Mouse (Mus musculus) adrenal gland, adult 2 months (tissue): ENCODE measurements around the gene Patz1. TPM values are rescaled to one million over a fixed set of nuclear protein-coding genes. Genes with fewer than 3 reads are reported as not detected.

Experiments
- DNase-seq: peaks from one replicate; pipeline ENCODE4 v3.0.0; 2021
- long read RNA-seq: library from polyadenylated mRNA; stranded (forward); transcript quantifications from one replicate; pipeline ENCODE4 v2.0.0, GENCODE M21; 2021
- polyA plus RNA-seq: library from polyadenylated mRNA; depleted of rRNA; stranded (reverse); fragments of >200 nt; gene quantifications from 2 replicates; pipeline ENCODE4 v1.2.3, GENCODE M21; 2012; rRNA removed
- total RNA-seq, 2 experiments: library from RNA; stranded (reverse); gene quantifications; 2 replicates each; pipeline ENCODE4 v1.2.3; 2021

Patz1 gene
- total RNA-seq (10 to 100 TPM; 19.7 to 30.4 TPM), polyA plus RNA-seq (73.0 and 73.9 TPM in 2 replicates)
- long read RNA-seq, transcript Patz1-203 (3 exons, 2,930 nt), result major isoform, 5 of 14 reads
- long read RNA-seq, partial matches to known transcripts, result 0 of 14 reads
- long read RNA-seq, other reads (novel, unspliced or antisense), result 3 of 14 reads

GRCm38 (mm10) chr11:3288521-3289301 lies at the start of gene Patz1:
Patz1 (plus strand) TSS chr11:3288874.
- DNase-seq, result peak; percentile 77

GRCm38 (mm10) chr11:3242395-3242794 lies 46.3 kb upstream of the Patz1 start:
- no peak for DNase-seq

- DNase-seq, result no peak
Observed at GRCm38 (mm10) chr11:3243771-3244170, 44.9 kb upstream of the Patz1 start.

GRCm38 (mm10) chr11:3247387-3247786 lies 41.3 kb upstream of the Patz1 start:
- peak; percentile 45 for DNase-seq

- DNase-seq, result no peak
Observed at GRCm38 (mm10) chr11:3259537-3259936, 29.1 kb upstream of the Patz1 start.

GRCm38 (mm10) chr11:3265291-3266078 lies 23.2 kb upstream of the Patz1 start:
- no peak for DNase-seq

- peak; percentile 97 for DNase-seq
Observed at GRCm38 (mm10) chr11:3266079-3266685, 22.5 kb upstream of the Patz1 start, which contains the start of gene Drg1. Drg1 (minus strand) TSS chr11:3266415.

- no peak for DNase-seq
Observed at GRCm38 (mm10) chr11:3267133-3267532, 21.5 kb upstream of the Patz1 start.

GRCm38 (mm10) chr11:3269241-3269640 lies 19.4 kb upstream of the Patz1 start:
- no peak for DNase-seq

- no peak for DNase-seq
Observed at GRCm38 (mm10) chr11:3278351-3278750, 10.3 kb upstream of the Patz1 start.

- no peak for DNase-seq
Observed at GRCm38 (mm10) chr11:3279729-3280128, 8.9 kb upstream of the Patz1 start.

GRCm38 (mm10) chr11:3282887-3283286 lies 5.8 kb upstream of the Patz1 start:
- no peak for DNase-seq

GRCm38 (mm10) chr11:3283645-3284044 lies 5.0 kb upstream of the Patz1 start:
- no peak for DNase-seq

GRCm38 (mm10) chr11:3285940-3286339 lies 2.7 kb upstream of the Patz1 start:
- no peak for DNase-seq

- DNase-seq, result no peak
Observed at GRCm38 (mm10) chr11:3287131-3287530, 1.5 kb upstream of the Patz1 start.

- no peak for DNase-seq
Observed at GRCm38 (mm10) chr11:3287921-3288320, 753 bp upstream of the Patz1 start.

GRCm38 (mm10) chr11:3289302-3289802 lies 678 bp downstream of the Patz1 start:
- DNase-seq, result peak; percentile 85

GRCm38 (mm10) chr11:3289803-3290639 lies 1.3 kb downstream of the Patz1 start:
- peak; percentile 89 for DNase-seq

GRCm38 (mm10) chr11:3290640-3291310 lies 2.1 kb downstream of the Patz1 start:
- peak; percentile 62 for DNase-seq

- DNase-seq, result peak; percentile 23
Observed at GRCm38 (mm10) chr11:3291311-3292061, 2.8 kb downstream of the Patz1 start.
